Mouse (Mus musculus) ES-Bruce4 (cell line): Measurements from ENCODE around the gene Cd300ld4. TPM values are rescaled to one million over a fixed set of nuclear protein-coding genes. Genes with fewer than 3 reads are reported as not detected.

Experiments
- H3K27ac ChIP-seq: 2 replicates; pipeline ENCODE4 v1.5.1; 2012; ENCODE audit warnings: low read length, inconsistent platforms; ENCODE audit not compliant: insufficient read depth
- H3K27me3 ChIP-seq: 2 replicates; pipeline ENCODE4 v1.6.1; 2012; ENCODE audit warnings: mild to moderate bottlenecking, low read length, inconsistent platforms; ENCODE audit not compliant: control insufficient read depth, poor library complexity, insufficient read depth, severe bottlenecking
- H3K36me3 ChIP-seq: 2 replicates; pipeline ENCODE4 v1.6.1; 2012; ENCODE audit warnings: inconsistent platforms, mild to moderate bottlenecking, low read length, moderate library complexity; ENCODE audit not compliant: control insufficient read depth, poor library complexity, insufficient read depth, severe bottlenecking
- H3K4me1 ChIP-seq: one replicate; pipeline ENCODE4 v1.8.1; 2011; ENCODE audit warnings: low read length; ENCODE audit not compliant: control insufficient read depth, insufficient read depth
- H3K4me3 ChIP-seq: 2 replicates; pipeline ENCODE4 v1.5.1; 2011; ENCODE audit warnings: low read depth, mild to moderate bottlenecking, low read length
- H3K9ac ChIP-seq: 2 replicates; pipeline ENCODE4 v1.6.1; 2012; ENCODE audit warnings: low read depth, mild to moderate bottlenecking, inconsistent platforms; ENCODE audit not compliant: poor library complexity, severe bottlenecking
- H3K9me3 ChIP-seq: replicated peaks from 2 replicates; pipeline ENCODE4 v1.6.1; 2012; ENCODE audit warnings: mild to moderate bottlenecking, low read length, inconsistent platforms; ENCODE audit not compliant: control insufficient read depth, poor library complexity, insufficient read depth, severe bottlenecking
- CTCF ChIP-seq: IDR thresholded peaks from one replicate; pipeline ENCODE4 v1.8.1; 2011; ENCODE audit warnings: low read depth, low read length
- EP300 ChIP-seq: IDR thresholded peaks from 2 replicates; pipeline ENCODE4 v1.6.1; 2011; ENCODE audit warnings: low read depth, low read length; ENCODE audit not compliant: insufficient read depth
- POLR2A ChIP-seq: IDR thresholded peaks from one replicate; pipeline ENCODE4 v1.8.1; 2011; ENCODE audit warnings: low read length; ENCODE audit not compliant: insufficient read depth
- polyA plus RNA-seq: library from polyadenylated mRNA; stranded (reverse); fragments of >200 nt; gene quantifications from 2 replicates; pipeline ENCODE4 v1.2.4, GENCODE M21; 2011; ENCODE audit warnings: low read depth; ENCODE audit not compliant: missing spikeins, insufficient read depth, insufficient read length

Cd300ld4 gene
- polyA plus RNA-seq, 1 experiment: not detected

- no peaks in the 10 kb centered on the region for H3K36me3 ChIP-seq
- TF ChIP-seq CTCF (no peak), EP300 (no peak), POLR2A (no peak)
- H3K9me3 ChIP-seq: no peaks in the 10 kb centered on the region
- H3K27ac ChIP-seq: no peak overlapping the region
- H3K4me3 ChIP-seq: no peak overlapping the region
- no peak overlapping the region for H3K9ac ChIP-seq
- H3K4me1 ChIP-seq: no peaks in the 10 kb centered on the region
- H3K27me3 ChIP-seq: no peaks in the 10 kb centered on the region
These were observed 40.0 kb upstream of the Cd300ld4 start for GRCm38 (mm10) chr11:115066768-115067167.

- Histone ChIP-seq H3K9me3 (no peaks in the 10 kb centered on the region), H3K4me3 (no peak within 1 kb of the TSS), H3K27me3 (no peaks in the 10 kb centered on the region), H3K27ac (no peak within 1 kb of the TSS), H3K36me3 (no peaks in the 10 kb centered on the region), H3K4me1 (no peaks in the 10 kb centered on the region), H3K9ac (no peak within 1 kb of the TSS)
- TF ChIP-seq EP300: no peak
- no peak for TF ChIP-seq CTCF
- no peak for TF ChIP-seq POLR2A
These were observed 35.3 kb upstream of the Cd300ld4 start, which contains the start of gene Cd300e for GRCm38 (mm10) chr11:115062077-115062476. TSS of gene Cd300e (minus strand) at chr11:115062177.

- H3K27me3 ChIP-seq: no peaks in the 10 kb centered on the region
These were observed 33.0 kb upstream of the Cd300ld4 start for GRCm38 (mm10) chr11:115059797-115060196.

GRCm38 (mm10) chr11:115058701-115059100, 31.9 kb upstream of the Cd300ld4 start:
- Histone ChIP-seq H3K27me3 (no peaks in the 10 kb centered on the region), H3K27ac (no peak overlapping the region), H3K36me3 (no peaks in the 10 kb centered on the region), H3K4me3 (no peak overlapping the region), H3K9ac (no peak overlapping the region), H3K4me1 (no peaks in the 10 kb centered on the region), H3K9me3 (no peaks in the 10 kb centered on the region)
- TF ChIP-seq POLR2A (no peak), EP300 (no peak), CTCF (no peak)

More at GRCm38 (mm10) chr11:115059797-115060196, 33.0 kb upstream of the Cd300ld4 start:
- TF ChIP-seq POLR2A (no peak), CTCF (no peak), EP300 (no peak)
- Histone ChIP-seq H3K9me3 (no peaks in the 10 kb centered on the region), H3K4me3 (no peak overlapping the region), H3K9ac (no peak overlapping the region), H3K4me1 (no peaks in the 10 kb centered on the region), H3K27ac (no peak overlapping the region), H3K36me3 (no peaks in the 10 kb centered on the region)

- Histone ChIP-seq H3K9me3 (no peaks in the 10 kb centered on the region), H3K36me3 (no peaks in the 10 kb centered on the region), H3K27ac (no peak overlapping the region), H3K4me1 (no peaks in the 10 kb centered on the region), H3K4me3 (no peak overlapping the region), H3K9ac (no peak overlapping the region), H3K27me3 (no peaks in the 10 kb centered on the region)
- no peak for TF ChIP-seq EP300
- TF ChIP-seq CTCF: no peak
- no peak for TF ChIP-seq POLR2A
These were observed 27.7 kb upstream of the Cd300ld4 start for GRCm38 (mm10) chr11:115054537-115054936.

GRCm38 (mm10) chr11:115052991-115053390, 26.2 kb upstream of the Cd300ld4 start:
- no peaks in the 10 kb centered on the region for H3K36me3 ChIP-seq
- TF ChIP-seq CTCF (no peak), EP300 (peak; percentile 64; the same call in 1 of the 2 replicates), POLR2A (no peak)
- H3K9ac ChIP-seq: no peak overlapping the region
- no peak overlapping the region for H3K4me3 ChIP-seq
- H3K9me3 ChIP-seq: no peaks in the 10 kb centered on the region
- H3K27me3 ChIP-seq: no peaks in the 10 kb centered on the region
- H3K4me1 ChIP-seq: no peaks in the 10 kb centered on the region
- H3K27ac ChIP-seq: no peak overlapping the region; the same call in 1 of the 2 replicates
